Mouse (Mus musculus) ES-E14 (cell line): ENCODE data around the gene Tns3. TPM values are rescaled to one million over a fixed set of nuclear protein-coding genes. Genes with fewer than 3 reads are reported as not detected.

Source experiments
- DNase-seq: peaks from one replicate; pipeline ENCODE4 v3.0.0-alpha.2; 2013; ENCODE audit warnings: low read depth, low spot score
- H3K27ac ChIP-seq: 2 replicates; pipeline ENCODE4 v1.5.1; 2012; ENCODE audit warnings: low read depth, mild to moderate bottlenecking, low read length, moderate library complexity, mixed read lengths; ENCODE audit not compliant: poor library complexity, insufficient read depth, severe bottlenecking
- H3K36me3 ChIP-seq: 2 replicates; pipeline ENCODE4 v1.6.1; 2012; ENCODE audit warnings: mild to moderate bottlenecking, low read length, moderate library complexity, mixed read lengths; ENCODE audit not compliant: control insufficient read depth, poor library complexity, insufficient read depth, severe bottlenecking
- H3K4me1 ChIP-seq, 2 experiments: fragments of 150-350 bp in 1 of 2; sonication (generic) in 1 of 2; 2 replicates each; pipeline ENCODE4 v1.6.1; 2012; ENCODE audit warnings: low read length in 2 of 2, mild to moderate bottlenecking in 1 of 2, mixed read lengths in 1 of 2; ENCODE audit not compliant: control insufficient read depth in 2 of 2, insufficient read depth in 2 of 2, poor library complexity in 1 of 2
- H3K4me3 ChIP-seq, 2 experiments: fragments of 150-350 bp in 1 of 2; sonication (generic) in 1 of 2; 2 replicates each; pipeline ENCODE4 v1.5.1; 2012; ENCODE audit warnings: low read length in 2 of 2, low read depth in 1 of 2, mild to moderate bottlenecking in 1 of 2, mixed read lengths in 1 of 2; ENCODE audit not compliant: insufficient read depth in 1 of 2, poor library complexity in 1 of 2, severe bottlenecking in 1 of 2
- H3K9ac ChIP-seq: 2 replicates; pipeline ENCODE4 v1.6.1; 2012; ENCODE audit warnings: low read depth, mild to moderate bottlenecking, low read length, mixed read lengths; ENCODE audit not compliant: poor library complexity, insufficient read depth, severe bottlenecking
- H3K9me3 ChIP-seq: fragments of 150-350 bp; sonication (generic); 2 replicates; pipeline ENCODE4 v1.6.1; 2012; ENCODE audit warnings: low read depth, mild to moderate bottlenecking, low read length; ENCODE audit not compliant: control insufficient read depth, insufficient read depth
- CHD2 ChIP-seq: IDR thresholded peaks from 2 replicates; pipeline ENCODE4 v1.6.1; 2014; ENCODE audit warnings: mild to moderate bottlenecking, low read depth, low read length, inconsistent platforms
- HCFC1 ChIP-seq: IDR thresholded peaks from 2 replicates; pipeline ENCODE4 v1.6.1; 2012; ENCODE audit warnings: low read length, inconsistent platforms, borderline replicate concordance; ENCODE audit not compliant: insufficient read depth
- MAFK ChIP-seq: IDR thresholded peaks from 2 replicates; pipeline ENCODE4 v1.6.1; 2014; ENCODE audit warnings: mild to moderate bottlenecking, low read depth, low read length, inconsistent platforms; ENCODE audit not compliant: insufficient read depth
- ZC3H11A ChIP-seq: IDR thresholded peaks from 2 replicates; pipeline ENCODE4 v1.6.1; 2012; ENCODE audit warnings: low read depth, mild to moderate bottlenecking, inconsistent platforms, low read length, borderline replicate concordance
- ZNF384 ChIP-seq: IDR thresholded peaks from 2 replicates; pipeline ENCODE4 v1.6.1; 2012; ENCODE audit warnings: low read depth, low read length, inconsistent platforms
- in situ Hi-C, 2 experiments: fragments of 600-800 bp; cut with MboI; formaldehyde crosslinking; loops; one replicate each; pipeline ENCODE4 v1.15.1; 2025; ENCODE audit warnings: low sequenced_read_pairs in 2 of 2, inconsistent platforms in 1 of 2; ENCODE audit not compliant: unreplicated experiment in 2 of 2
- total RNA-seq: library from RNA; depleted of rRNA; stranded (reverse); fragments of 300-350 nt; gene quantifications from 2 replicates; pipeline ENCODE4 v1.2.3, GENCODE M21; 2012

The Tns3 gene
- total RNA-seq, 1 experiment: 111 TPM

- H3K9me3 ChIP-seq: no peaks in the 10 kb centered on the region
- in situ Hi-C loops: no loop called here
- no peaks in the 10 kb centered on the region for H3K36me3 ChIP-seq
- TF ChIP-seq CHD2 (no peak), ZC3H11A (no peak), ZNF384 (no peak), HCFC1 (no peak), MAFK (no peak)
- H3K4me3 ChIP-seq: no peak overlapping the region
- DNase-seq: no peak
- H3K9ac ChIP-seq: no peak overlapping the region
- no peak overlapping the region for H3K27ac ChIP-seq
- peaks cover 5 to 12% of the 10 kb centered on the region in 2 experiments; a peak in 2 of 4 replicates for H3K4me1 ChIP-seq
Measured at GRCm38 (mm10) chr11:8686061-8686460, 21.7 kb upstream of the Tns3 start.

- Histone ChIP-seq H3K4me3 (no peak overlapping the region), H3K4me1 (peaks cover 5% of the 10 kb centered on the region in 2 experiments; a peak in 1 of 4 replicates), H3K9ac (no peak overlapping the region), H3K9me3 (no peaks in the 10 kb centered on the region), H3K36me3 (no peaks in the 10 kb centered on the region), H3K27ac (no peak overlapping the region)
- in situ Hi-C loops: no loop called here
- no peak for TF ChIP-seq ZNF384
- TF ChIP-seq HCFC1: no peak
- no peak for TF ChIP-seq ZC3H11A
- TF ChIP-seq MAFK: no peak
- TF ChIP-seq CHD2: no peak
- DNase-seq: no peak
Measured at GRCm38 (mm10) chr11:8685195-8685594, 20.9 kb upstream of the Tns3 start.

DNA sequence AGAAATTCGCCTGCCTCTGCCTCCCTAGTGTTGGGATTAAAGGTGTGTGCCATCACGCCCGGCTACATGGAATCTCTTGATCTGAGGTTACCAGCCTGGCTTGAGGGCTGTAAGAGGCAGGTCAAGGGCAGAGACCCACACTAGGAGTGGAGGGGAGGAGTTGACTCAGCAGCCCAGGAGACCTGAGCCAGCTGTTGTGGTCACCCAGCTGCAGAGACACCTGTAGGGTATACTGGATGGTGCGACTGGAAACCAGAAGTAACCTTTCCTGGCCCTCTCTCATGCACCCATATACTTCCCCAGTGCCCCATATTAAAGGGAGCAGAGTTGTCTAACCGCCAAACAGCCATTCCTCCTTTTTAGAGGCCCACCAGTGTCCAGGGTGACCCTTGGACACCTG is 19.9 kb upstream of the Tns3 start:
- Histone ChIP-seq H3K4me1 (peaks cover 2 to 3% of the 10 kb centered on the region in 2 experiments; a peak in 1 of 4 replicates), H3K4me3 (no peak overlapping the region), H3K36me3 (no peaks in the 10 kb centered on the region), H3K9me3 (no peaks in the 10 kb centered on the region), H3K27ac (no peak overlapping the region), H3K9ac (no peak overlapping the region)
- DNase-seq: no peak
- in situ Hi-C loops: no loop called here
- no peak for TF ChIP-seq ZNF384
- no peak for TF ChIP-seq HCFC1
- no peak for TF ChIP-seq MAFK
- TF ChIP-seq CHD2: no peak
- no peak for TF ChIP-seq ZC3H11A

GRCm38 (mm10) chr11:8681356-8681755 is 17.0 kb upstream of the Tns3 start:
- Histone ChIP-seq H3K9me3 (peaks cover 2% of the 10 kb centered on the region; the same call in 1 of the 2 replicates), H3K9ac (no peak overlapping the region), H3K27ac (no peak overlapping the region), H3K36me3 (no peaks in the 10 kb centered on the region), H3K4me3 (no peak overlapping the region), H3K4me1 (peaks cover 0 to 3% of the 10 kb centered on the region in 2 experiments; a peak in 2 of 4 replicates)
- in situ Hi-C loops: no loop called here
- TF ChIP-seq ZNF384 (no peak), HCFC1 (no peak), CHD2 (no peak), MAFK (no peak), ZC3H11A (no peak)
- DNase-seq: no peak

GRCm38 (mm10) chr11:8680650-8681049 is 16.3 kb upstream of the Tns3 start:
- no peak overlapping the region for H3K27ac ChIP-seq
- no peak overlapping the region for H3K4me3 ChIP-seq
- no peak for TF ChIP-seq ZNF384
- no peak for TF ChIP-seq MAFK
- TF ChIP-seq ZC3H11A: no peak
- no peak for TF ChIP-seq HCFC1
- TF ChIP-seq CHD2: no peak
- no peaks in the 10 kb centered on the region for H3K36me3 ChIP-seq
- H3K9me3 ChIP-seq: peaks cover 2% of the 10 kb centered on the region; the same call in 1 of the 2 replicates
- H3K4me1 ChIP-seq: peaks cover 0 to 6% of the 10 kb centered on the region in 2 experiments; a peak in 2 of 4 replicates
- no peak for DNase-seq
- in situ Hi-C loops: no loop called here
- no peak overlapping the region for H3K9ac ChIP-seq
